ENCODE assay signal across 9 mouse cellular contexts in the genomic region with DNA sequence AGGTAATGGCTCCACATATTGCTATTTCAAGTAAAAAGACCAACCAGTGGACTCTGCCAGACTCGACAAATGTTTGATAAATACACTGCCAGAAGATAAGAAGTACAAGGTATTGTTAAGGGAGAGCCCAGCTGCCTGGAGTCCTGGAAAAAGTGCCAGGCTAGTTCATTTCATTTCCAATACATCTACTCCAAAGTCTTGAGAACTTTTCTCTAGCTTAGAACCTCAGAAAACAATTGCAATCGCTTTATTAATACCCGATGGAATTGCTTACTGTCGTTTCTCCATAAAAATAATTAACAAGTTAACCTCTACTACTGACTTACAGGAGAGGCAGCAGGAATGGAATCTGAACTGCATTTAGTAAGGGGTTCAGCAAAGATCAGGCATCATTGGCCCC. TPM values are rescaled to one million over a fixed set of nuclear protein-coding genes. Genes with fewer than 3 reads are reported as not detected.
DNase-seq lines count a peak whose midpoint lies in the region; ATAC-seq lines count a peak whose summit lies in the region.
"Had no signal": no experiment of that assay in that cellular context is flagged by ENCODE, and none has a peak within 500 bp of the region (broad histone marks: within the 10 kb centered on the region; RNA-seq: fewer than 3 reads in every experiment).

No protein-coding gene starts in this region.

- peak overlapping the region; percentile 84 for H3K4me3 ChIP-seq in heart, embryonic 16.5 days (ENCODE audit: low read length)
- peak overlapping the region; percentile 84 for H3K4me3 ChIP-seq in embryonic facial prominence, embryonic 14.5 days (ENCODE audit: low read depth, low read length)
- H3K4me3 ChIP-seq in intestine, embryonic 15.5 days (replicated peaks): peak overlapping the region; percentile 76
- peak overlapping the region; percentile 91 for H3K4me3 ChIP-seq in midbrain, embryonic 16.5 days (ENCODE audit: low read depth, low read length)

- H3K9me3 ChIP-seq in heart, embryonic 16.5 days (replicated peaks; ENCODE audit: control insufficient read depth, low read length): no peaks in the 10 kb centered on the region
- no peaks in the 10 kb centered on the region for H3K9me3 ChIP-seq in embryonic facial prominence, embryonic 14.5 days (ENCODE audit: control insufficient read depth, low read length)
- H3K9me3 ChIP-seq in intestine, embryonic 15.5 days: no peaks in the 10 kb centered on the region
- no peaks in the 10 kb centered on the region for H3K9me3 ChIP-seq in midbrain, embryonic 16.5 days (replicated peaks; ENCODE audit: control insufficient read depth, low read length, poor library complexity, severe bottlenecking)

- WGBS in heart, embryonic 16.5 days: 8% methylated on average over 4 of the region's 4 CpGs
- WGBS in embryonic facial prominence, embryonic 14.5 days: 4% methylated on average over 4 of the region's 4 CpGs
- 8% methylated on average over 4 of the region's 4 CpGs for WGBS in intestine, embryonic 15.5 days
- WGBS in midbrain, embryonic 16.5 days: 3% methylated on average over 4 of the region's 4 CpGs

- H3K36me3 ChIP-seq in heart, embryonic 16.5 days (ENCODE audit: control insufficient read depth, insufficient read depth): no peaks in the 10 kb centered on the region
- no peaks in the 10 kb centered on the region for H3K36me3 ChIP-seq in embryonic facial prominence, embryonic 14.5 days (ENCODE audit: control insufficient read depth, insufficient read depth, low read length)
- H3K36me3 ChIP-seq in intestine, embryonic 15.5 days: no peaks in the 10 kb centered on the region
- no peaks in the 10 kb centered on the region for H3K36me3 ChIP-seq in midbrain, embryonic 16.5 days (ENCODE audit: control insufficient read depth, insufficient read depth, low read length)

- no peak for ATAC-seq in heart, embryonic 16.5 days (replicated peaks; ENCODE audit: extremely low read depth, insufficient read depth, low FRiP score)
- ATAC-seq in embryonic facial prominence, embryonic 14.5 days (ENCODE audit: low read depth): no peak
- ATAC-seq in intestine, embryonic 15.5 days: no peak
- ATAC-seq in midbrain, embryonic 16.5 days: no peak

- peaks cover 12% of the 10 kb centered on the region for H3K4me1 ChIP-seq in heart, embryonic 16.5 days (ENCODE audit: control insufficient read depth, insufficient read depth, low read length)
- H3K4me1 ChIP-seq in embryonic facial prominence, embryonic 14.5 days (ENCODE audit: control insufficient read depth, insufficient read depth, low read length): peaks cover 10% of the 10 kb centered on the region
- H3K4me1 ChIP-seq in intestine, embryonic 15.5 days (replicated peaks): peaks cover 7% of the 10 kb centered on the region; the same call in 1 of the 2 replicates
- peaks cover 12% of the 10 kb centered on the region for H3K4me1 ChIP-seq in midbrain, embryonic 16.5 days (ENCODE audit: control insufficient read depth, insufficient read depth, low read length)

- H3K27ac ChIP-seq in heart, embryonic 16.5 days (ENCODE audit: low read length): no peak overlapping the region
- peak overlapping the region; percentile 90; the same call in 1 of the 2 replicates for H3K27ac ChIP-seq in embryonic facial prominence, embryonic 14.5 days (replicated peaks; ENCODE audit: low read depth, low read length)
- H3K27ac ChIP-seq in intestine, embryonic 15.5 days: no peak overlapping the region
- peak overlapping the region; percentile 84 for H3K27ac ChIP-seq in midbrain, embryonic 16.5 days (ENCODE audit: low read length)

- H3K27me3 ChIP-seq in heart, embryonic 16.5 days (ENCODE audit: control insufficient read depth, insufficient read depth, low read length): peaks cover 48% of the 10 kb centered on the region
- no peaks in the 10 kb centered on the region; the same call in 1 of the 2 replicates for H3K27me3 ChIP-seq in embryonic facial prominence, embryonic 14.5 days (replicated peaks; ENCODE audit: control insufficient read depth, insufficient read depth, low read length)
- no peaks in the 10 kb centered on the region for H3K27me3 ChIP-seq in intestine, embryonic 15.5 days (replicated peaks)
- peaks cover 3% of the 10 kb centered on the region; the same call in 1 of the 2 replicates for H3K27me3 ChIP-seq in midbrain, embryonic 16.5 days (ENCODE audit: control insufficient read depth, insufficient read depth, low read depth, low read length)
- H3K27me3 ChIP-seq: CH12.LX had no signal

- no peak for DNase-seq in heart, adult 8-10 months (ENCODE audit: low spot score)
- no peak for DNase-seq in embryonic facial prominence, embryonic 14.5 days (ENCODE audit: low spot score)
- DNase-seq in B cell, adult 2 months: no peak
- DNase-seq in frontal cortex, postnatal 14 days (ENCODE audit: low spot score in 2 of 2): no peak
- no peak for DNase-seq in layer of hippocampus, postnatal 25 days (ENCODE audit: extremely low spot score in 1 of 2, low spot score in 1 of 2)

- no peak overlapping the region for H3K9ac ChIP-seq in heart, embryonic 16.5 days (ENCODE audit: low read length)
- peak overlapping the region; percentile 85 for H3K9ac ChIP-seq in embryonic facial prominence, embryonic 14.5 days (ENCODE audit: low read depth, low read length)
- H3K9ac ChIP-seq in intestine, embryonic 15.5 days: no peak overlapping the region
- peak overlapping the region; percentile 72; the same call in 1 of the 2 replicates for H3K9ac ChIP-seq in midbrain, embryonic 16.5 days (ENCODE audit: low read depth, low read length)

- H3K4me2 ChIP-seq in heart, embryonic 16.5 days (ENCODE audit: low read depth, low read length): peak overlapping the region; percentile 95
- peak overlapping the region; percentile 95 for H3K4me2 ChIP-seq in embryonic facial prominence, embryonic 14.5 days (ENCODE audit: low read depth, low read length)
- peak overlapping the region; percentile 91 for H3K4me2 ChIP-seq in intestine, embryonic 15.5 days (replicated peaks)
- H3K4me2 ChIP-seq in midbrain, embryonic 16.5 days (ENCODE audit: low read length): peak overlapping the region; percentile 96

RNA-seq across cellular contexts. Expression of a gene that starts 1.7 kb away (rescaled TPM):
- 4.3 and 4.5 TPM in 2 replicates for polyA plus RNA-seq in heart, embryonic 16.5 days (2015; fragmentation: Nextera tagmentation; extraction: Ambion mirVana)
- total RNA-seq in heart, adult 8-10 months (2022): 1 to 10 TPM; 2.1 to 3.8 (median 3.2) TPM
- 48.3 and 48.6 TPM in 2 replicates for polyA plus RNA-seq in embryonic facial prominence, embryonic 14.5 days (2014; fragmentation: Nextera tagmentation; extraction: Ambion mirVana)
- polyA plus RNA-seq in intestine, embryonic 15.5 days (2015; fragmentation: Nextera tagmentation; extraction: Ambion mirVana): 15.5 and 16.4 TPM in 2 replicates
- 33.4 and 37.4 TPM in 2 replicates for polyA plus RNA-seq in midbrain, embryonic 16.5 days (2015; fragmentation: Nextera tagmentation; extraction: Ambion mirVana)
- total RNA-seq in layer of hippocampus, postnatal 25 days (2021): 10 to 100 TPM; 72.4 to 80.0 TPM

Comparison
In these comparisons a context has a peak if more than half of its experiments do, and no peak if none do; other contexts are left out.
1. H3K27ac ChIP-seq: peak in embryonic facial prominence, embryonic 14.5 days (single experiment) and midbrain, embryonic 16.5 days (single experiment); none in heart, embryonic 16.5 days (single experiment) and intestine, embryonic 15.5 days (single experiment).
2. H3K9ac ChIP-seq: peak in embryonic facial prominence, embryonic 14.5 days (single experiment) and midbrain, embryonic 16.5 days (single experiment); none in heart, embryonic 16.5 days (single experiment) and intestine, embryonic 15.5 days (single experiment).
3. Peak in every context shown above with its lines, with median percentiles within 50 percentile points of each other: H3K4me2 ChIP-seq and H3K4me3 ChIP-seq.